8 mouse cellular contexts compared by ENCODE assay signal in the genomic region with DNA sequence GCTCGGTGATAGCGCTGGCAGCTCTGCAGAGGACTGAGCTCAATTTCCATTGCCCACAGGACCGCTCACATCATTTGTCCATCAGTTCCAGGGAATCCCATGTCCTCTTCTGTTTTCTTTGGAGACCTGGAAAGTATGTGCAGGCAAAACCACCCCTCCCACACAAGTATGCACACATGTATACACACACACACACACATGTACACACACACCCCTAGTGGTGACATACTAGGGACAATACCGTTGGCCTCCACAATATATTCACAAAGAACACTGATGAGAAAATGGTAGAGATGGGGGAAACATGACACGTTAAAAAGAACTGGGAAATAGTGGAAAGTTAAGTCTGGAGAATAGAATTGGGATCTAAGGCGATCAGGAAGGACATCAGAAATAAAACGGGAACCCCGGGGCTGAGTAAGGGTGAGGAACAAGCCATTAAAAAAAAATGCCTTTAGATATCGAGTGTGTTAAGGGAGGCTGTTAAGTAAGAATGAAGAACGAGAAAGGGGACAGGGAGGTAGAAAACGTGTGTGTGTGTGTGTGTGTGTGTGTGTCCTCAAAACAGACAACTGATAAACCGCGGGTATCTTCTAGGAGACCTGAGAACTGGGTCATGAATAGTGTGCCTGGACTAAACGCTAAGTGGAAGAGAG. TPM values are rescaled to one million over a fixed set of nuclear protein-coding genes. Genes with fewer than 3 reads are reported as not detected.
A peak's percentile ranks its signal among the peaks of the same experiment; 100 is the strongest.
DNase-seq lines count a peak whose midpoint lies in the region; ATAC-seq and TF ChIP-seq lines count a peak whose summit lies in the region.

No protein-coding gene starts in this region.

- TF ChIP-seq EP300 in MEL (IDR thresholded peaks at IDR 0.05; ENCODE audit: low read depth in 1 of 2, low read length in 2 of 2): no peak

- peak overlapping the region; percentile 91 to 97 for H3K27ac ChIP-seq in heart, embryonic 14.5 days (replicated peaks in 1 of 2; ENCODE audit: control insufficient read depth in 1 of 2, insufficient read depth in 1 of 2, low read depth in 2 of 2, low read length in 2 of 2)
- H3K27ac ChIP-seq in MEL (ENCODE audit: control insufficient read depth, low read depth, low read length): peak overlapping the region; percentile 5; the same call in 1 of the 2 replicates
- peak overlapping the region; percentile 85 for H3K27ac ChIP-seq in hindbrain, embryonic 16.5 days (ENCODE audit: low read depth, low read length)
- no peak overlapping the region for H3K27ac ChIP-seq in midbrain, embryonic 14.5 days (replicated peaks; ENCODE audit: low read depth, low read length)

- DNase-seq in heart, adult 11 months: no peak
- peak; percentile 50 for DNase-seq in MEL (ENCODE audit: low read depth, low spot score)
- DNase-seq in midbrain, embryonic 14.5 days: peak; percentile 28
- no peak for DNase-seq in frontal cortex, postnatal 36 days (ENCODE audit: low spot score in 2 of 2)
- DNase-seq in gastrocnemius, postnatal 4 days (ENCODE audit: low spot score in 2 of 2): no peak

- no peak for ATAC-seq in heart, embryonic 14.5 days (ENCODE audit: insufficient number of reproducible peaks, insufficient read depth, low FRiP score, low read depth)
- no peak for ATAC-seq in hindbrain, embryonic 16.5 days
- ATAC-seq in midbrain, embryonic 14.5 days (ENCODE audit: low FRiP score, low TSS enrichment): no peak
- no peak for ATAC-seq in erythroid progenitor cell, adult 5-6 weeks (replicated peaks; ENCODE audit: low FRiP score, poor library complexity, severe bottlenecking)

- TF ChIP-seq CTCF in MEL (IDR thresholded peaks at IDR 0.05 in 2 of 3, conservative IDR thresholded peaks at IDR 0.05 in 1 of 3; ENCODE audit: control insufficient read depth in 1 of 3, insufficient read depth in 1 of 3, low read depth in 2 of 3, low read length in 3 of 3, poor library complexity in 1 of 3, severe bottlenecking in 1 of 3): peak in 2 of 3 experiments; percentile 14 to 31; a peak in 2 of 6 replicates

- no peak for TF ChIP-seq RAD21 in MEL (IDR thresholded peaks at IDR 0.05; ENCODE audit: low read depth, low read length)

- peak overlapping the region; percentile 88 for H3K4me2 ChIP-seq in heart, embryonic 14.5 days (ENCODE audit: low read length)
- peak overlapping the region; percentile 93 for H3K4me2 ChIP-seq in hindbrain, embryonic 16.5 days (ENCODE audit: low read length)
- H3K4me2 ChIP-seq in midbrain, embryonic 14.5 days (ENCODE audit: low read length): peak overlapping the region; percentile 91

- WGBS in heart, embryonic 14.5 days: 40% methylated on average over 14 of the region's 14 CpGs
- 45% methylated on average over 14 of the region's 14 CpGs for WGBS in hindbrain, embryonic 16.5 days
- WGBS in midbrain, embryonic 14.5 days: 56% methylated on average over 14 of the region's 14 CpGs

- H3K4me3 ChIP-seq in heart, embryonic 14.5 days (ENCODE audit: control insufficient read depth in 1 of 2, insufficient read depth in 1 of 2, low read depth in 1 of 2, low read length in 2 of 2): peak overlapping the region; percentile 54 to 97; a peak in 3 of 4 replicates
- peak overlapping the region; percentile 51 to 62; a peak in 1 of 4 replicates for H3K4me3 ChIP-seq in MEL (ENCODE audit: control insufficient read depth in 1 of 2, insufficient read depth in 1 of 2, low read depth in 2 of 2, low read length in 2 of 2)
- peak overlapping the region; percentile 65 for H3K4me3 ChIP-seq in hindbrain, embryonic 16.5 days (ENCODE audit: low read length)
- H3K4me3 ChIP-seq in midbrain, embryonic 14.5 days (replicated peaks; ENCODE audit: low read depth, low read length): peak overlapping the region; percentile 98; the same call in 1 of the 2 replicates

- H3K9me3 ChIP-seq in heart, embryonic 14.5 days (ENCODE audit: control insufficient read depth, low read length): no peaks in the 10 kb centered on the region
- H3K9me3 ChIP-seq in MEL (replicated peaks; ENCODE audit: insufficient read depth, low read length): no peaks in the 10 kb centered on the region
- no peaks in the 10 kb centered on the region for H3K9me3 ChIP-seq in hindbrain, embryonic 16.5 days (ENCODE audit: control insufficient read depth, low read length)
- H3K9me3 ChIP-seq in midbrain, embryonic 14.5 days (ENCODE audit: control insufficient read depth, low read length): no peaks in the 10 kb centered on the region

- peak overlapping the region; percentile 97 for H3K9ac ChIP-seq in heart, embryonic 14.5 days (ENCODE audit: low read length)
- peak overlapping the region; percentile 59; the same call in 1 of the 2 replicates for H3K9ac ChIP-seq in MEL (ENCODE audit: control insufficient read depth, low read depth, low read length, poor library complexity, severe bottlenecking)
- no peak overlapping the region; the same call in 1 of the 2 replicates for H3K9ac ChIP-seq in hindbrain, embryonic 16.5 days (ENCODE audit: low read depth, low read length)
- 0 out of 2 replicates have a peak overlapping the region, but pooled peaks have one; percentile 96 for H3K9ac ChIP-seq in midbrain, embryonic 14.5 days (replicated peaks; ENCODE audit: low read length)

- H3K27me3 ChIP-seq in heart, embryonic 14.5 days (ENCODE audit: control insufficient read depth, insufficient read depth, low read length): no peaks in the 10 kb centered on the region
- H3K27me3 ChIP-seq in MEL (ENCODE audit: control insufficient read depth in 1 of 2, insufficient read depth in 2 of 2, low read length in 2 of 2): no peaks in the 10 kb centered on the region
- H3K27me3 ChIP-seq in hindbrain, embryonic 16.5 days (replicated peaks; ENCODE audit: control insufficient read depth, insufficient read depth, low read length): no peaks in the 10 kb centered on the region
- H3K27me3 ChIP-seq in midbrain, embryonic 14.5 days (ENCODE audit: control insufficient read depth, insufficient read depth, low read length): no peaks in the 10 kb centered on the region

- peaks cover 22 to 36% of the 10 kb centered on the region in 2 experiments for H3K4me1 ChIP-seq in heart, embryonic 14.5 days (ENCODE audit: control insufficient read depth in 2 of 2, insufficient read depth in 2 of 2, low read length in 2 of 2)
- peaks cover 10 to 29% of the 10 kb centered on the region in 2 experiments; a peak in 3 of 4 replicates for H3K4me1 ChIP-seq in MEL (ENCODE audit: control insufficient read depth in 1 of 2, insufficient read depth in 2 of 2, low read length in 2 of 2)
- peaks cover 23% of the 10 kb centered on the region for H3K4me1 ChIP-seq in hindbrain, embryonic 16.5 days (ENCODE audit: control insufficient read depth, insufficient read depth, low read depth, low read length)
- H3K4me1 ChIP-seq in midbrain, embryonic 14.5 days (ENCODE audit: control insufficient read depth, insufficient read depth, low read length): peaks cover 31% of the 10 kb centered on the region

- H3K36me3 ChIP-seq in heart, embryonic 14.5 days (ENCODE audit: control insufficient read depth, insufficient read depth, low read length): peaks cover 20% of the 10 kb centered on the region
- peaks cover 0 to 33% of the 10 kb centered on the region in 2 experiments; a peak in 2 of 4 replicates for H3K36me3 ChIP-seq in MEL (ENCODE audit: control insufficient read depth in 1 of 2, insufficient read depth in 2 of 2, low read length in 2 of 2)
- no peaks in the 10 kb centered on the region for H3K36me3 ChIP-seq in hindbrain, embryonic 16.5 days (ENCODE audit: control insufficient read depth, insufficient read depth, low read length)
- no peaks in the 10 kb centered on the region for H3K36me3 ChIP-seq in midbrain, embryonic 14.5 days (ENCODE audit: control insufficient read depth, insufficient read depth, low read length)

- no peak for TF ChIP-seq POLR2A in MEL (IDR thresholded peaks at IDR 0.05; ENCODE audit: control insufficient read depth in 1 of 2, insufficient read depth in 1 of 2, low read depth in 1 of 2, low read length in 2 of 2, poor library complexity in 1 of 2)

- peaks cover 9% of the 10 kb centered on the region for H3K79me2 ChIP-seq in MEL (ENCODE audit: control insufficient read depth, insufficient read depth, low read length, poor library complexity)

RNA-seq across cellular contexts. Expression of a gene that starts 1.3 kb away (rescaled TPM):
- polyA plus RNA-seq in heart, embryonic 14.5 days (2014; fragmentation: Nextera tagmentation; extraction: Ambion mirVana): 92.6 and 97.5 TPM in 2 replicates
- 32.9 and 36.8 TPM in 2 replicates for total RNA-seq in MEL (2012; rRNA removed)
- 10 to 100 TPM in 1 of 2 experiments, not detected in 1; 56.9 TPM for polyA plus RNA-seq in MEL (2012; ENCODE audit: insufficient read depth in 1 of 2, insufficient read length in 2 of 2, low read depth in 1 of 2, low replicate concordance in 2 of 2, missing spikeins in 1 of 2)
- polyA plus RNA-seq in hindbrain, embryonic 16.5 days (2015; fragmentation: Nextera tagmentation; extraction: Ambion mirVana): 200 and 278 TPM in 2 replicates
- polyA plus RNA-seq in midbrain, embryonic 14.5 days (2014; fragmentation: Nextera tagmentation; extraction: Ambion mirVana): 238 and 242 TPM in 2 replicates
- 6.1 and 13.4 TPM in 2 replicates for total RNA-seq in erythroid progenitor cell, adult 5-6 weeks (2015; ENCODE audit: low replicate concordance)
- 3.8 and 7.7 TPM in 2 replicates for total RNA-seq in erythroid progenitor cell, adult 5-6 weeks (2017; ENCODE audit: low replicate concordance)
- total RNA-seq in gastrocnemius, postnatal 4 days (2021): 100 to 1,000 TPM in 1 of 2 experiments, 10 to 100 TPM in 1; 95.9 to 107 TPM

RNA-seq across cellular contexts. Expression of a gene that starts 33.1 kb away (rescaled TPM):
- 53.9 and 54.5 TPM in 2 replicates for polyA plus RNA-seq in heart, embryonic 14.5 days (2014; fragmentation: Nextera tagmentation; extraction: Ambion mirVana)
- 92.5 and 98.9 TPM in 2 replicates for total RNA-seq in MEL (2012; rRNA removed)
- 100 to 1,000 TPM in 1 of 2 experiments, not detected in 1; 158 TPM for polyA plus RNA-seq in MEL (2012; ENCODE audit: insufficient read depth in 1 of 2, insufficient read length in 2 of 2, low read depth in 1 of 2, low replicate concordance in 2 of 2, missing spikeins in 1 of 2)
- polyA plus RNA-seq in hindbrain, embryonic 16.5 days (2015; fragmentation: Nextera tagmentation; extraction: Ambion mirVana): 31.9 and 32.7 TPM in 2 replicates
- polyA plus RNA-seq in midbrain, embryonic 14.5 days (2014; fragmentation: Nextera tagmentation; extraction: Ambion mirVana): 23.0 and 30.7 TPM in 2 replicates
- 26.4 and 28.8 TPM in 2 replicates for total RNA-seq in erythroid progenitor cell, adult 5-6 weeks (2015; ENCODE audit: low replicate concordance)
- 30.8 and 54.1 TPM in 2 replicates for total RNA-seq in erythroid progenitor cell, adult 5-6 weeks (2017; ENCODE audit: low replicate concordance)
- 10 to 100 TPM; 16.7 to 19.9 TPM for total RNA-seq in gastrocnemius, postnatal 4 days (2021)

RNA-seq across cellular contexts. Expression of a gene that starts 36.9 kb away (rescaled TPM):
- polyA plus RNA-seq in heart, embryonic 14.5 days (2014; fragmentation: Nextera tagmentation; extraction: Ambion mirVana): 3.9 and 6.6 TPM in 2 replicates
- total RNA-seq in MEL (2012; rRNA removed): 4.3 and 5.3 TPM in 2 replicates
- 1 to 10 TPM in 1 of 2 experiments, not detected in 1; 8.9 TPM for polyA plus RNA-seq in MEL (2012; ENCODE audit: insufficient read depth in 1 of 2, insufficient read length in 2 of 2, low read depth in 1 of 2, low replicate concordance in 2 of 2, missing spikeins in 1 of 2)
- polyA plus RNA-seq in hindbrain, embryonic 16.5 days (2015; fragmentation: Nextera tagmentation; extraction: Ambion mirVana): 2.1 and 2.2 TPM in 2 replicates
- polyA plus RNA-seq in midbrain, embryonic 14.5 days (2014; fragmentation: Nextera tagmentation; extraction: Ambion mirVana): 0.24 and 1.3 TPM in 2 replicates
- not detected in 2 replicates for total RNA-seq in erythroid progenitor cell, adult 5-6 weeks (2015; ENCODE audit: low replicate concordance)
- 0.98 TPM in 1 of 2 replicates, not detected in the other for total RNA-seq in erythroid progenitor cell, adult 5-6 weeks (2017; ENCODE audit: low replicate concordance)
- 10 to 100 TPM in 1 of 2 experiments, 1 to 10 TPM in 1; 9.7 to 11.7 TPM for total RNA-seq in gastrocnemius, postnatal 4 days (2021)

RNA-seq across cellular contexts. Expression of a gene that starts 58.0 kb away (rescaled TPM):
- polyA plus RNA-seq in heart, embryonic 14.5 days (2014; fragmentation: Nextera tagmentation; extraction: Ambion mirVana): 0.09 and 0.12 TPM in 2 replicates
- not detected in 2 replicates for total RNA-seq in MEL (2012; rRNA removed)
- not detected for polyA plus RNA-seq in MEL (2012; ENCODE audit: insufficient read depth in 1 of 2, insufficient read length in 2 of 2, low read depth in 1 of 2, low replicate concordance in 2 of 2, missing spikeins in 1 of 2)
- 6.0 and 6.3 TPM in 2 replicates for polyA plus RNA-seq in hindbrain, embryonic 16.5 days (2015; fragmentation: Nextera tagmentation; extraction: Ambion mirVana)
- polyA plus RNA-seq in midbrain, embryonic 14.5 days (2014; fragmentation: Nextera tagmentation; extraction: Ambion mirVana): 6.5 and 8.1 TPM in 2 replicates
- total RNA-seq in erythroid progenitor cell, adult 5-6 weeks (2015; ENCODE audit: low replicate concordance): under 0.01 and 0.36 TPM in 2 replicates
- not detected in 2 replicates for total RNA-seq in erythroid progenitor cell, adult 5-6 weeks (2017; ENCODE audit: low replicate concordance)
- under 1 TPM; 0.22 to 0.23 TPM for total RNA-seq in gastrocnemius, postnatal 4 days (2021)

Comparison
In these comparisons a context has a peak if more than half of its experiments do, and no peak if none do; other contexts are left out.
1. DNase-seq: peak in MEL (single experiment) and midbrain, embryonic 14.5 days (single experiment); none in heart, adult 11 months (single experiment), frontal cortex, postnatal 36 days (0 of 2) and gastrocnemius, postnatal 4 days (0 of 2).
2. Peak in every context shown above with its lines, with median percentiles within 50 percentile points of each other: H3K4me2 ChIP-seq and H3K4me3 ChIP-seq.